Comparison of ENCODE assay signal across 10 mouse cellular contexts in genomic region chr4:25627467-25627866, GRCm38 (mm10).
DNase-seq lines count a peak whose midpoint lies in the region; ATAC-seq and TF ChIP-seq lines count a peak whose summit lies in the region.
"Had no signal": no experiment of that assay in that cellular context is flagged by ENCODE, and none has a peak within 500 bp of the region (broad histone marks: within the 10 kb centered on the region; RNA-seq: fewer than 3 reads in every experiment).

No protein-coding gene starts in this region.

- H3K9ac ChIP-seq in hindbrain, postnatal 0 days (replicated peaks; ENCODE audit: low read length): no peak overlapping the region
- no peak overlapping the region for H3K9ac ChIP-seq in lung, postnatal 0 days (replicated peaks; ENCODE audit: low read depth)
- H3K9ac ChIP-seq: limb, embryonic 13.5 days had no signal

- DNase-seq in Muller cell, postnatal 12 days (ENCODE audit: inconsistent ontology term): peak; percentile 74
- DNase-seq in brain, embryonic 14.5 days (ENCODE audit: low read depth): peak; percentile 92
- peak; percentile 81 for DNase-seq in fat pad, adult 2 months (ENCODE audit: extremely low read depth, low read depth, low spot score)
- DNase-seq in hindbrain, postnatal 0 days (ENCODE audit: low spot score): peak; percentile 70
- DNase-seq in lung, postnatal 0 days (ENCODE audit: low spot score): no peak
- no peak for DNase-seq in kidney, postnatal 36 days
- no peak for DNase-seq in layer of hippocampus, postnatal 14 days (ENCODE audit: low spot score in 2 of 2)
- DNase-seq in lung, postnatal 14 days: no peak
- DNase-seq: kidney, postnatal 14 days had no signal

- H3K27me3 ChIP-seq in hindbrain, postnatal 0 days (ENCODE audit: insufficient read depth, low read length): no peaks in the 10 kb centered on the region
- H3K27me3 ChIP-seq in lung, postnatal 0 days (replicated peaks; ENCODE audit: insufficient read depth, low read length): no peaks in the 10 kb centered on the region
- H3K27me3 ChIP-seq: limb, embryonic 13.5 days had no signal

- TF ChIP-seq CTCF in brain, embryonic 14.5 days (IDR thresholded peaks at IDR 0.05; ENCODE audit: borderline replicate concordance, extremely low read depth, insufficient read depth, insufficient read length): 0 out of 2 replicates have a peak, but pooled peaks have one; percentile 2
- peak; percentile 27 for TF ChIP-seq CTCF in hindbrain, postnatal 0 days (IDR thresholded peaks at IDR 0.05; ENCODE audit: low read depth)
- TF ChIP-seq CTCF in lung, postnatal 0 days (IDR thresholded peaks at IDR 0.05): no peak

- peak; percentile 86 for ATAC-seq in hindbrain, postnatal 0 days
- ATAC-seq in lung, postnatal 0 days: no peak

- no peaks in the 10 kb centered on the region for H3K36me3 ChIP-seq in hindbrain, postnatal 0 days (ENCODE audit: insufficient read depth, low read length)
- H3K36me3 ChIP-seq in lung, postnatal 0 days (ENCODE audit: insufficient read depth, low read length): no peaks in the 10 kb centered on the region
- H3K36me3 ChIP-seq: limb, embryonic 13.5 days had no signal

- TF ChIP-seq POLR2A in brain, embryonic 14.5 days (IDR thresholded peaks at IDR 0.05; ENCODE audit: borderline replicate concordance, extremely low read depth, insufficient read depth, insufficient read length, poor library complexity, severe bottlenecking): no peak

- no peaks in the 10 kb centered on the region for H3K9me3 ChIP-seq in hindbrain, postnatal 0 days (ENCODE audit: low read length)
- H3K9me3 ChIP-seq in lung, postnatal 0 days (ENCODE audit: low read length): no peaks in the 10 kb centered on the region
- H3K9me3 ChIP-seq: limb, embryonic 13.5 days had no signal

- H3K4me2 ChIP-seq in hindbrain, postnatal 0 days (ENCODE audit: low read depth, low read length): no peak overlapping the region
- no peak overlapping the region for H3K4me2 ChIP-seq in lung, postnatal 0 days (replicated peaks; ENCODE audit: low read depth, low read length)
- H3K4me2 ChIP-seq: limb, embryonic 13.5 days had no signal

- no peak for TF ChIP-seq EP300 in lung, postnatal 0 days (IDR thresholded peaks at IDR 0.05)

- WGBS in hindbrain, postnatal 0 days: 63% methylated on average over 9 of the region's 9 CpGs
- 96% methylated on average over 9 of the region's 9 CpGs for WGBS in lung, postnatal 0 days

- H3K4me1 ChIP-seq in hindbrain, postnatal 0 days (ENCODE audit: insufficient read depth, low read length): no peaks in the 10 kb centered on the region
- no peaks in the 10 kb centered on the region for H3K4me1 ChIP-seq in lung, postnatal 0 days (ENCODE audit: insufficient read depth, low read depth, low read length)
- H3K4me1 ChIP-seq: limb, embryonic 13.5 days had no signal

- no peak overlapping the region for H3K27ac ChIP-seq in hindbrain, postnatal 0 days
- no peak overlapping the region for H3K27ac ChIP-seq in lung, postnatal 0 days (ENCODE audit: low read length)
- H3K27ac ChIP-seq: limb, embryonic 13.5 days had no signal

- H3K4me3 ChIP-seq in hindbrain, postnatal 0 days (ENCODE audit: low read length): no peak overlapping the region
- H3K4me3 ChIP-seq in lung, postnatal 0 days (ENCODE audit: low read depth, low read length): no peak overlapping the region
- H3K4me3 ChIP-seq: limb, embryonic 13.5 days had no signal

Comparison
In these comparisons a context has a peak if more than half of its experiments do, and no peak if none do; other contexts are left out.
1. DNase-seq: peak in Muller cell, postnatal 12 days (single experiment), brain, embryonic 14.5 days (single experiment), fat pad, adult 2 months (single experiment) and hindbrain, postnatal 0 days (single experiment); none in lung, postnatal 0 days (single experiment), kidney, postnatal 36 days (0 of 2), layer of hippocampus, postnatal 14 days (0 of 2) and lung, postnatal 14 days (single experiment).